Mouse (Mus musculus) megakaryocyte, embryonic 14.5 days (primary cell): ENCODE measurements around the gene Obp2a. TPM values are rescaled to one million over a fixed set of nuclear protein-coding genes. Genes with fewer than 3 reads are reported as not detected.
"Not testable (repeated sequence)": the region's sequence is repeated elsewhere in the genome, so short reads cannot be mapped to it uniquely, and the experiment has no call there.

Source experiments
- H3K27me3 ChIP-seq: replicated peaks from 2 replicates; pipeline ENCODE3; 2012; ENCODE audit warnings: inconsistent platforms
- H3K36me3 ChIP-seq: replicated peaks from 2 replicates; pipeline ENCODE3; 2012; ENCODE audit warnings: low read length, inconsistent platforms, mixed read lengths
- H3K4me1 ChIP-seq: 2 replicates; pipeline ENCODE4 v1.6.1; 2012; ENCODE audit warnings: inconsistent platforms
- H3K4me3 ChIP-seq: replicated peaks from 2 replicates; pipeline ENCODE3; 2012; ENCODE audit warnings: moderate library complexity, mild to moderate bottlenecking, inconsistent platforms
- H3K9me3 ChIP-seq: 2 replicates; pipeline ENCODE4 v1.6.1; 2012; ENCODE audit warnings: inconsistent platforms
- FLI1 ChIP-seq: IDR thresholded peaks from 2 replicates; pipeline ENCODE4 v1.6.1; 2012; ENCODE audit warnings: low read length, inconsistent platforms, mixed read lengths
- GATA1 ChIP-seq: IDR thresholded peaks from 3 replicates; pipeline ENCODE4 v1.6.1; 2012; ENCODE audit warnings: mixed read lengths, low read length, inconsistent platforms, borderline replicate concordance
- polyA plus RNA-seq: library from polyadenylated mRNA; stranded (reverse); fragments of >175 nt; gene quantifications from 2 replicates; pipeline ENCODE4 v1.2.3, GENCODE M21; 2012; ENCODE audit warnings: low replicate concordance; ENCODE audit not compliant: insufficient read depth

The Obp2a gene
- polyA plus RNA-seq, 1 experiment, result not detected

GRCm38 (mm10) chr2:25706643-25707481, 7.0 kb downstream of the Obp2a start, which contains the start of gene Bmyc:
Bmyc (plus strand) TSS chr2:25706739.
- H3K36me3 ChIP-seq, result no peaks in the 10 kb centered on the region
- H3K4me1 ChIP-seq, result peaks cover 33% of the 10 kb centered on the region
- no peaks in the 10 kb centered on the region for H3K9me3 ChIP-seq
- H3K27me3 ChIP-seq, result peaks cover 57% of the 10 kb centered on the region
- TF ChIP-seq GATA1 (no peak), FLI1 (no peak)
- peak within 1 kb of the TSS; percentile 94 for H3K4me3 ChIP-seq

DNA sequence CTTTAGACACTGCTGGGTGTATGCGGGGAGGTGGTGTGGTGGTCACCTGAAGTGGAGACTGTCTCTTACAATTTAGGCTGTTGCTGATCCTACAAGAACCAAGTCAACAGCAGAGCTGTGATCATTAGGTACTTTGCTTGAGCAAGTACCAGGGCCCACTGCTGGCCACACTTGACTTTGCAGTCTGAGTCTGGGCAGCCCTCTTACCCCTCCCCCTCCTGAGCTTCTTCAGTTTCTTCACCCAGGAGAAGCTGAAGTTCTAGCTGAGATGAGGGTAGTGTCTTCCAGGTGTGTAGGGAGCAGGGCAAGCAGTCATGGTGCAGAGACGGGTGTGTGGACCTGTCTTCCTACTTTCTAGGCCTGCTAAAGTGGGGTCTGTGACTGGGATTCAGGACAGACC, 8.3 kb downstream of the Obp2a start:
- TF ChIP-seq GATA1, result no peak
- Histone ChIP-seq H3K4me3 (no peak overlapping the region), H3K27me3 (peaks cover 46% of the 10 kb centered on the region), H3K9me3 (no peaks in the 10 kb centered on the region), H3K36me3 (no peaks in the 10 kb centered on the region), H3K4me1 (peaks cover 23% of the 10 kb centered on the region)

- peaks cover 37% of the 10 kb centered on the region for H3K27me3 ChIP-seq
- peaks cover 17% of the 10 kb centered on the region for H3K4me1 ChIP-seq
- not testable (repeated sequence) for H3K4me3 ChIP-seq, H3K36me3 ChIP-seq, H3K9me3 ChIP-seq
Observed at GRCm38 (mm10) chr2:25709056-25709455, 9.2 kb downstream of the Obp2a start.

- Histone ChIP-seq H3K4me1 (peaks cover 17% of the 10 kb centered on the region), H3K27me3 (peaks cover 36% of the 10 kb centered on the region)
- not testable (repeated sequence) for H3K36me3 ChIP-seq, H3K4me3 ChIP-seq, H3K9me3 ChIP-seq
Observed at GRCm38 (mm10) chr2:25709791-25710190, 9.9 kb downstream of the Obp2a start.

DNA sequence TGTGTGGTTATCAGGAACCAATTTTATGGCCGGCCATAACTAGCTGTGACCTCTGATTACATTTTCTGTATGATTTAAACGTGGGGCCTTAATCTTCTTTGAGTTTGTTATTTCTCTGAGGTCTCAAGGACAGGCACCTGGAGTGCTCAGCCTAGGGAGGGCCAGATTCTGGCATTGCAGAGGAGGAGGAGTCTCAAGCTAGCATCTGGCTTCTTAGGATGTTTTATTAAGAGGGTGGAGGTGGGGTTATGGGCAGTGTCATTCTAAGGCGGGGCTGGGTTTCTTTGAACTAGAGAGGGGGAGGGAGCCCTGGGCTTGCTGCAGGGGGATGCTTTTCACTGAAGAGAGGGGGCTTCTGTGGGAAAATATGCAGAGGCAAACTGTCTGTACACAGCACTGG, 11.8 kb downstream of the Obp2a start:
- not testable (repeated sequence) for H3K4me3 ChIP-seq, H3K9me3 ChIP-seq, H3K36me3 ChIP-seq
- H3K27me3 ChIP-seq, result peaks cover 29% of the 10 kb centered on the region
- peaks cover 13% of the 10 kb centered on the region for H3K4me1 ChIP-seq

GRCm38 (mm10) chr2:25717222-25717621, 17.4 kb downstream of the Obp2a start:
- H3K4me3 ChIP-seq, result no peak overlapping the region
- no peaks in the 10 kb centered on the region for H3K36me3 ChIP-seq
- TF ChIP-seq FLI1, result no peak
- TF ChIP-seq GATA1, result no peak
- H3K9me3 ChIP-seq, result peaks cover 4% of the 10 kb centered on the region; the same call in 1 of the 2 replicates
- peaks cover 16% of the 10 kb centered on the region for H3K27me3 ChIP-seq
- no peaks in the 10 kb centered on the region for H3K4me1 ChIP-seq

GRCm38 (mm10) chr2:25733199-25733930, 33.5 kb downstream of the Obp2a start:
- H3K36me3 ChIP-seq, result no peaks in the 10 kb centered on the region
- no peak overlapping the region for H3K4me3 ChIP-seq
- peaks cover 13% of the 10 kb centered on the region for H3K9me3 ChIP-seq
- peaks cover 26% of the 10 kb centered on the region for H3K27me3 ChIP-seq
- TF ChIP-seq FLI1, result no peak
- no peak for TF ChIP-seq GATA1
- no peaks in the 10 kb centered on the region for H3K4me1 ChIP-seq

DNA sequence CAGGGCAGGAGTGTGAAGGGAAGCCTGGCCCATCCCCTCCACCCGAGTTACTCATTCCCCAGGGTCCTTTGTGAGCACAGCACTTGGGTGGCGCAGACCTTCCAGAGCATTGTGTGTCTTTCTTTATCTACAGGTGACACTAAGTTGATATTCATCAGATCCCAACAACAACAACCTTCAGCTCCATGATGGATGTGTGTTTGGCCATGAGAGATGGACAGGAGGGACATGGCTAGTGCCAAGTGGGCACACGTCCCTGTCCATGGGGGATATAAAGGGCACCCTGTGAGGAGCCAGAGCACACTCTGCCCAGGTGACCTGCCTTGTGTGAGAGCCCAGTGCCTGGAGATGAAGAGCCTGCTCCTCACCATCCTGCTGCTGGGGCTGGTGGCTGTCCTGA, 36.9 kb downstream of the Obp2a start, which contains the start of gene Obp2b:
Obp2b (plus strand) TSS at position 301 of the 400 bp plus-strand sequence.
- not testable (repeated sequence) for H3K4me1 ChIP-seq, H3K36me3 ChIP-seq, H3K4me3 ChIP-seq
- peaks cover 12% of the 10 kb centered on the region for H3K9me3 ChIP-seq
- H3K27me3 ChIP-seq, result peaks cover 37% of the 10 kb centered on the region

DNA sequence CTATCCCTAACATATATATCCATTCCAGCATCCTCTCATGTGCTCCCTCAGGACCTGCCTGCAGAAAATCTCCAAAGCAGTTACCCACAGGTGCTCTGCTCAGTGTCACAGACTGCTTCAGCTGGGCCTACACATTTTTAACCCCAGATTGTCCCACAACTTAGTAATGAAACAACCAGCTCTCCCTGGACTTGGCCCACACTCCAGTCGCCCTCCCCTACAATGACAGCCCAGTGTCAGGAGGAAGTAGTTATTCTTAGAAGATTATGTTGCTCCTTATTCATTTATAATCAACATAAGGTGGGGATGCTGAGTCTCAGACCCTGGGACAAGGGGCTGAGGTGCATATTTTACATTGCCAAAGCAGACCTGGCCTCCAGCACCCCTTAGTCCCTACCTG, 41.8 kb downstream of the Obp2a start:
- Histone ChIP-seq H3K4me1 (no peaks in the 10 kb centered on the region), H3K9me3 (peaks cover 12% of the 10 kb centered on the region), H3K27me3 (peaks cover 19% of the 10 kb centered on the region), H3K36me3 (no peaks in the 10 kb centered on the region), H3K4me3 (no peak overlapping the region)
- TF ChIP-seq FLI1, result no peak
- TF ChIP-seq GATA1, result no peak

Other genes starting within 250 kb of the Obp2a start
- not detected in 2 replicates for gene Clic3, start 243.2 kb upstream of the Obp2a start, polyA plus RNA-seq
- gene Paxx, start 238.9 kb upstream of the Obp2a start, polyA plus RNA-seq, result 51.1 and 52.3 TPM in 2 replicates
- gene Ptgds, start 230.0 kb upstream of the Obp2a start, polyA plus RNA-seq, result not detected in 2 replicates
- gene Lcn12, start 206.1 kb upstream of the Obp2a start, polyA plus RNA-seq, result not detected in 2 replicates
- gene Fbxw5, start 199.3 kb upstream of the Obp2a start, polyA plus RNA-seq, result 46.2 and 91.1 TPM in 2 replicates
- gene C8g, start 198.3 kb upstream of the Obp2a start, polyA plus RNA-seq, result 0.43 TPM in 1 of 2 replicates, not detected in the other
- gene Traf2, start 153.1 kb upstream of the Obp2a start, polyA plus RNA-seq, result 0.78 and 7.0 TPM in 2 replicates
- 316 and 1,404 TPM in 2 replicates for gene Edf1, start 142.2 kb upstream of the Obp2a start, polyA plus RNA-seq
- 0.75 TPM in 1 of 2 replicates, not detected in the other for gene Mamdc4, start 125.2 kb upstream of the Obp2a start, polyA plus RNA-seq
- gene Phpt1, start 124.8 kb upstream of the Obp2a start, polyA plus RNA-seq, result 4.7 TPM in 1 of 2 replicates, not detected in the other
- gene Ajm1, start 118.3 kb upstream of the Obp2a start, polyA plus RNA-seq, result 0.44 and 0.85 TPM in 2 replicates
- 36.6 and 58.2 TPM in 2 replicates for gene Rabl6, start 91.5 kb upstream of the Obp2a start, polyA plus RNA-seq
- gene Ccdc183, start 82.4 kb upstream of the Obp2a start, polyA plus RNA-seq, result 0.15 TPM in 1 of 2 replicates, not detected in the other
- 0.94 TPM in 1 of 2 replicates, not detected in the other for gene Tmem141, start 78.0 kb upstream of the Obp2a start, polyA plus RNA-seq
- gene Fcna, start 72.0 kb upstream of the Obp2a start, polyA plus RNA-seq, result 0.49 TPM in 1 of 2 replicates, not detected in the other
- gene Lcn8, start 46.9 kb upstream of the Obp2a start, polyA plus RNA-seq, result not detected in 2 replicates
- gene Lcn5, start 42.1 kb upstream of the Obp2a start, polyA plus RNA-seq, result not detected in 2 replicates
- not detected in 2 replicates for gene Lcn6, start 23.3 kb upstream of the Obp2a start, polyA plus RNA-seq
- gene Lcn10, start 17.3 kb upstream of the Obp2a start, polyA plus RNA-seq, result not detected in 2 replicates
- gene Bmyc, start 6.7 kb downstream of the Obp2a start, polyA plus RNA-seq, result 55.7 and 68.2 TPM in 2 replicates
- not detected in 2 replicates for gene Obp2b, start 37.0 kb downstream of the Obp2a start, polyA plus RNA-seq
- gene Lcn3, start 65.5 kb downstream of the Obp2a start, polyA plus RNA-seq, result not detected in 2 replicates
- gene Lcn11, start 77.0 kb downstream of the Obp2a start, polyA plus RNA-seq, result not detected in 2 replicates
- gene Gm13539, start 82.2 kb downstream of the Obp2a start, polyA plus RNA-seq, result not detected in 2 replicates
- not detected in 2 replicates for gene Glt6d1, start 115.8 kb downstream of the Obp2a start, polyA plus RNA-seq
- gene Lcn9, start 123.1 kb downstream of the Obp2a start, polyA plus RNA-seq, result not detected in 2 replicates
- not detected in 2 replicates for gene Sohlh1, start 147.2 kb downstream of the Obp2a start, polyA plus RNA-seq
- not detected in 2 replicates for gene Kcnt1, start 163.7 kb downstream of the Obp2a start, polyA plus RNA-seq